Mouse (Mus musculus): Measurements from ENCODE around the gene Olfr541. TPM values are rescaled to one million over a fixed set of nuclear protein-coding genes. Genes with fewer than 3 reads are reported as not detected.

Olfr541 gene
- total and polyA plus RNA-seq, 3 experiments = not detected

- Histone ChIP-seq H3K36me3 (replicated peaks in 1 of 2; ENCODE audit: control insufficient read depth in 1 of 2, insufficient read depth in 1 of 2, low read length in 1 of 2) (no peaks in the 10 kb centered on the region), H3K27me3 (replicated peaks) (peaks cover 30% of the 10 kb centered on the region), H3K4me3 (replicated peaks in 1 of 3; ENCODE audit: low read depth in 2 of 3, low read length in 2 of 3, poor library complexity in 1 of 3) (no peak within 1 kb of the TSS), H3K27ac (ENCODE audit: insufficient read depth, low read depth) (no peak within 1 kb of the TSS), H3K9me3 (replicated peaks; ENCODE audit: low read length) (peaks cover 3% of the 10 kb centered on the region), H3K79me2 (replicated peaks; ENCODE audit: control insufficient read depth, extremely low read depth, insufficient read depth, poor library complexity, severe bottlenecking) (no peaks in the 10 kb centered on the region), H3K4me2 (ENCODE audit: insufficient read depth, low read depth, poor library complexity, severe bottlenecking) (no peak within 1 kb of the TSS), H3K4me1 (ENCODE audit: control insufficient read depth in 1 of 2, insufficient read depth in 2 of 2) (no peaks in the 10 kb centered on the region), H3K9ac (ENCODE audit: insufficient read depth, low read depth) (no peak within 1 kb of the TSS)
- dilution Hi-C loops (cut with MboI; ENCODE audit: extremely low pct_ligation_motif_present, extremely low pct_unique_long_range_greater_than_20kb, low sequenced_read_pairs) (no loop called here), in situ Hi-C loops (cut with MboI; ENCODE audit: low pct_ligation_motif_present, low pct_unique_long_range_greater_than_20kb, low sequenced_read_pairs) (no loop called here)
- no peak for TF ChIP-seq CHD1 (IDR thresholded peaks at IDR 0.05; ENCODE audit: low read depth, low read length)
- TF ChIP-seq GABPA (IDR thresholded peaks at IDR 0.05; ENCODE audit: insufficient replicate concordance, low read depth, low read length) = no peak
- no peak for TF ChIP-seq PAX5 (IDR thresholded peaks at IDR 0.05; ENCODE audit: low read length)
- no peak for TF ChIP-seq MAX (IDR thresholded peaks at IDR 0.05; ENCODE audit: low read length)
- TF ChIP-seq KAT2A (IDR thresholded peaks at IDR 0.05; ENCODE audit: insufficient replicate concordance, low read length) = no peak
- no peak for TF ChIP-seq MYC (IDR thresholded peaks at IDR 0.05; ENCODE audit: low read depth, low read length)
- TF ChIP-seq ELF1 (IDR thresholded peaks at IDR 0.05; ENCODE audit: low read depth, low read length) = no peak
- no peak for TF ChIP-seq ZC3H11A (IDR thresholded peaks at IDR 0.05; ENCODE audit: low read depth, low read length)
- TF ChIP-seq IRF4 (IDR thresholded peaks at IDR 0.05; ENCODE audit: low read depth, low read length) = no peak
- TF ChIP-seq SIN3A (IDR thresholded peaks at IDR 0.05; ENCODE audit: low read length) = no peak
- no peak for TF ChIP-seq E2F4 (IDR thresholded peaks at IDR 0.05; ENCODE audit: insufficient replicate concordance, low read depth, low read length)
- no peak for TF ChIP-seq NELFE (IDR thresholded peaks at IDR 0.05; ENCODE audit: low read depth, low read length)
- no peak for TF ChIP-seq TBP (conservative IDR thresholded peaks at IDR 0.05; ENCODE audit: low read depth, low read length)
- no peak for TF ChIP-seq NRF1 (IDR thresholded peaks at IDR 0.05; ENCODE audit: low read depth, low read length)
- no peak for TF ChIP-seq UBTF (IDR thresholded peaks at IDR 0.05; ENCODE audit: low read depth, low read length)
- no peak for TF ChIP-seq RAD21 (IDR thresholded peaks at IDR 0.05; ENCODE audit: low read depth, low read length)
- TF ChIP-seq RCOR1 (conservative IDR thresholded peaks at IDR 0.05; ENCODE audit: low read depth, low read length) = no peak
- TF ChIP-seq ZMIZ1 (IDR thresholded peaks at IDR 0.05; ENCODE audit: low read depth, low read length) = no peak
- no peak for DNase-seq (ENCODE audit: extremely low read depth)
These were observed 15.4 kb upstream of the Olfr541 start, which contains the start of gene Olfr45 for GRCm38 (mm10) chr7:140681651-140682050. TSS of gene Olfr45 (plus strand) at chr7:140681951.

- Histone ChIP-seq H3K4me2 (ENCODE audit: insufficient read depth, low read depth, poor library complexity, severe bottlenecking) (no peak overlapping the region), H3K27me3 (replicated peaks) (peaks cover 76% of the 10 kb centered on the region), H3K27ac (ENCODE audit: insufficient read depth, low read depth) (no peak overlapping the region), H3K79me2 (replicated peaks; ENCODE audit: control insufficient read depth, extremely low read depth, insufficient read depth, poor library complexity, severe bottlenecking) (no peaks in the 10 kb centered on the region), H3K36me3 (replicated peaks in 1 of 2; ENCODE audit: control insufficient read depth in 1 of 2, insufficient read depth in 1 of 2, low read length in 1 of 2) (no peaks in the 10 kb centered on the region), H3K9me3 (replicated peaks; ENCODE audit: low read length) (no peaks in the 10 kb centered on the region), H3K4me3 (replicated peaks in 1 of 3; ENCODE audit: low read depth in 2 of 3, low read length in 2 of 3, poor library complexity in 1 of 3) (no peak overlapping the region), H3K4me1 (ENCODE audit: control insufficient read depth in 1 of 2, insufficient read depth in 2 of 2) (no peaks in the 10 kb centered on the region), H3K9ac (ENCODE audit: insufficient read depth, low read depth) (no peak overlapping the region)
- no peak for TF ChIP-seq CHD1 (IDR thresholded peaks at IDR 0.05; ENCODE audit: low read depth, low read length)
- TF ChIP-seq RCOR1 (conservative IDR thresholded peaks at IDR 0.05; ENCODE audit: low read depth, low read length) = no peak
- TF ChIP-seq ELF1 (IDR thresholded peaks at IDR 0.05; ENCODE audit: low read depth, low read length) = no peak
- no peak for TF ChIP-seq EP300 (IDR thresholded peaks at IDR 0.05; ENCODE audit: low read length)
- TF ChIP-seq SMC3 (IDR thresholded peaks at IDR 0.05; ENCODE audit: low read depth, low read length) = no peak
- TF ChIP-seq MAX (IDR thresholded peaks at IDR 0.05; ENCODE audit: low read length) = no peak
- TF ChIP-seq USF2 (conservative IDR thresholded peaks at IDR 0.05; ENCODE audit: low read depth, low read length) = no peak
- in situ Hi-C loops (cut with MboI; ENCODE audit: low pct_ligation_motif_present, low pct_unique_long_range_greater_than_20kb, low sequenced_read_pairs) = no loop called here
- dilution Hi-C loops (cut with MboI; ENCODE audit: extremely low pct_ligation_motif_present, extremely low pct_unique_long_range_greater_than_20kb, low sequenced_read_pairs) = no loop called here
- no peak for DNase-seq (ENCODE audit: extremely low read depth)
These were observed 9.3 kb downstream of the Olfr541 start for GRCm38 (mm10) chr7:140706348-140706747.
